Comparison of ENCODE assay signal across 11 mouse cellular contexts in the genomic region with DNA sequence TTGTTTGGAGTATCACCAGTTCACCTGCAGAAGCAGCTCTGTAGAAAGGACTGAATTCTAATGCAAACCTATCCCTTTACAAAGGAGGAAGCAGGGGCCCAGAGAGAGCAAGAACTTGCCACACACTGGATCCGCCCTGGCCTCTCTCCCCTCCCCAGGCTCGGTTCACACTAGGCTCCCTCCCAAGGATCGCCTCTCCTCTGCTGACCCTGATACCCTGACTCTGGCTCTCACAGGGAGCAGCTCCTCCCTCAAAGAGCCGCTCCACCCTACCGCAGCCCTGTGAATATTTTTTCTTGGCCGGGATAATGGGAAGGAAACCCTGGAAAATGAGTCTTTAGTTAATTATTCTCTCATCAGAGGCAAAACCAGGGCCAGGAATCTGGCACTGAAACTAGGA. TPM values are rescaled to one million over a fixed set of nuclear protein-coding genes. Genes with fewer than 3 reads are reported as not detected.
DNase-seq lines count a peak whose midpoint lies in the region; ATAC-seq and TF ChIP-seq lines count a peak whose summit lies in the region.
"Had no signal": no experiment of that assay in that cellular context is flagged by ENCODE, and none has a peak within 500 bp of the region (broad histone marks: within the 10 kb centered on the region; RNA-seq: fewer than 3 reads in every experiment).

No protein-coding gene starts in this region.

- H3K27me3 ChIP-seq in liver, embryonic 16.5 days (ENCODE audit: control insufficient read depth, insufficient read depth, low read depth, low read length) = peaks cover 38% of the 10 kb centered on the region
- peaks cover 81% of the 10 kb centered on the region for H3K27me3 ChIP-seq in liver, embryonic 12.5 days (replicated peaks)
- peaks cover 10% of the 10 kb centered on the region; the same call in 1 of the 2 replicates for H3K27me3 ChIP-seq in intestine, embryonic 15.5 days (replicated peaks)
- H3K27me3 ChIP-seq in stomach, postnatal 0 days (ENCODE audit: control insufficient read depth, insufficient read depth, low read length) = no peaks in the 10 kb centered on the region

- no peaks in the 10 kb centered on the region for H3K36me3 ChIP-seq in liver, embryonic 16.5 days (ENCODE audit: control insufficient read depth, insufficient read depth)
- H3K36me3 ChIP-seq in liver, embryonic 12.5 days = no peaks in the 10 kb centered on the region
- H3K36me3 ChIP-seq in intestine, embryonic 15.5 days = no peaks in the 10 kb centered on the region
- H3K36me3 ChIP-seq in stomach, postnatal 0 days (ENCODE audit: control insufficient read depth, insufficient read depth, low read length) = no peaks in the 10 kb centered on the region

- H3K9ac ChIP-seq in liver, embryonic 16.5 days (ENCODE audit: low read depth, low read length) = no peak overlapping the region
- no peak overlapping the region for H3K9ac ChIP-seq in liver, embryonic 12.5 days
- no peak overlapping the region for H3K9ac ChIP-seq in intestine, embryonic 15.5 days
- H3K9ac ChIP-seq in stomach, postnatal 0 days (ENCODE audit: low read length) = no peak overlapping the region

- ATAC-seq in liver, embryonic 16.5 days (ENCODE audit: low read depth) = no peak
- no peak for ATAC-seq in liver, embryonic 12.5 days
- peak; percentile 77 for ATAC-seq in intestine, embryonic 15.5 days
- ATAC-seq in stomach, postnatal 0 days (ENCODE audit: low FRiP score, low TSS enrichment) = no peak
- no peak for ATAC-seq in frontal cortex, adult (ENCODE audit: low TSS enrichment)

- DNase-seq in kidney, postnatal 4 days = peak; percentile 53 to 68
- peak; percentile 65 for DNase-seq in stomach, postnatal 0 days (ENCODE audit: low spot score)
- DNase-seq in thymus, postnatal 10 days (ENCODE audit: low spot score in 2 of 2) = no peak
- no peak for DNase-seq in adrenal gland, adult (ENCODE audit: inconsistent age in 2 of 2, low spot score in 1 of 2)
- DNase-seq: cerebellum, adult 2 months had no signal

- 0 out of 2 replicates have a peak overlapping the region, but pooled peaks have one; percentile 15 for H3K27ac ChIP-seq in liver, embryonic 16.5 days (ENCODE audit: low read length)
- H3K27ac ChIP-seq in liver, embryonic 12.5 days = no peak overlapping the region
- peak overlapping the region; percentile 80 for H3K27ac ChIP-seq in intestine, embryonic 15.5 days
- H3K27ac ChIP-seq in stomach, postnatal 0 days (replicated peaks) = peak overlapping the region; percentile 83
- H3K27ac ChIP-seq: macrophage had no signal

- H3K4me2 ChIP-seq in liver, embryonic 16.5 days (ENCODE audit: low read depth, low read length) = 0 out of 2 replicates have a peak overlapping the region, but pooled peaks have one; percentile 15
- H3K4me2 ChIP-seq in liver, embryonic 12.5 days = no peak overlapping the region
- H3K4me2 ChIP-seq in intestine, embryonic 15.5 days (replicated peaks) = peak overlapping the region; percentile 94; the same call in 1 of the 2 replicates
- H3K4me2 ChIP-seq in stomach, postnatal 0 days (replicated peaks; ENCODE audit: low read depth) = no peak overlapping the region

- H3K4me3 ChIP-seq in liver, embryonic 16.5 days (ENCODE audit: low read depth, low read length) = no peak overlapping the region
- H3K4me3 ChIP-seq in liver, embryonic 12.5 days = no peak overlapping the region
- H3K4me3 ChIP-seq in intestine, embryonic 15.5 days (replicated peaks) = no peak overlapping the region
- H3K4me3 ChIP-seq in stomach, postnatal 0 days (ENCODE audit: low read depth, low read length) = no peak overlapping the region

- no peak for TF ChIP-seq EP300 in stomach, postnatal 0 days (optimal IDR thresholded peaks at IDR 0.05)

- H3K9me3 ChIP-seq in liver, embryonic 16.5 days (replicated peaks; ENCODE audit: control insufficient read depth, low read length) = no peaks in the 10 kb centered on the region
- no peaks in the 10 kb centered on the region for H3K9me3 ChIP-seq in liver, embryonic 12.5 days (replicated peaks)
- H3K9me3 ChIP-seq in intestine, embryonic 15.5 days = no peaks in the 10 kb centered on the region
- no peaks in the 10 kb centered on the region for H3K9me3 ChIP-seq in stomach, postnatal 0 days (ENCODE audit: control insufficient read depth, low read length)

- 17% methylated on average over 6 of the region's 6 CpGs for WGBS in liver, embryonic 16.5 days (ENCODE audit: insufficient replicate concordance)
- 11% methylated on average over 6 of the region's 6 CpGs for WGBS in liver, embryonic 12.5 days (ENCODE audit: insufficient replicate concordance)
- WGBS in intestine, embryonic 15.5 days = 19% methylated on average over 6 of the region's 6 CpGs
- 17% methylated on average over 6 of the region's 6 CpGs for WGBS in stomach, postnatal 0 days

- no peak for TF ChIP-seq CTCF in stomach, postnatal 0 days (IDR thresholded peaks at IDR 0.05; ENCODE audit: low read depth)

- peaks cover 5% of the 10 kb centered on the region for H3K4me1 ChIP-seq in liver, embryonic 16.5 days (ENCODE audit: control insufficient read depth, low read depth, low read length)
- H3K4me1 ChIP-seq in liver, embryonic 12.5 days = peaks cover 28% of the 10 kb centered on the region
- peaks cover 40% of the 10 kb centered on the region for H3K4me1 ChIP-seq in intestine, embryonic 15.5 days (replicated peaks)
- H3K4me1 ChIP-seq in stomach, postnatal 0 days (replicated peaks; ENCODE audit: control insufficient read depth, insufficient read depth) = peaks cover 3% of the 10 kb centered on the region; the same call in 1 of the 2 replicates

RNA-seq across cellular contexts. Expression of gene Card10, which starts 1.5 kb away (rescaled TPM):
- polyA plus RNA-seq in liver, embryonic 16.5 days (2015; fragmentation: Nextera tagmentation; extraction: Ambion mirVana) = 1.8 and 2.1 TPM in 2 replicates
- polyA plus RNA-seq in liver, embryonic 12.5 days (2016; fragmentation: Nextera tagmentation; extraction: Ambion mirVana) = 2.3 and 2.5 TPM in 2 replicates
- 6.9 and 7.3 TPM in 2 replicates for polyA plus RNA-seq in intestine, embryonic 15.5 days (2015; fragmentation: Nextera tagmentation; extraction: Ambion mirVana)
- 2.4 and 2.8 TPM in 2 replicates for polyA plus RNA-seq in stomach, postnatal 0 days (2015; fragmentation: Nextera tagmentation; extraction: Ambion mirVana)
- polyA plus RNA-seq: macrophage had no signal

RNA-seq across cellular contexts. Expression of gene Mfng, which starts 31.1 kb away (rescaled TPM):
- 4.5 and 5.4 TPM in 2 replicates for polyA plus RNA-seq in liver, embryonic 16.5 days (2015; fragmentation: Nextera tagmentation; extraction: Ambion mirVana)
- polyA plus RNA-seq in liver, embryonic 12.5 days (2016; fragmentation: Nextera tagmentation; extraction: Ambion mirVana) = 11.0 and 11.7 TPM in 2 replicates
- 19.7 and 20.4 TPM in 2 replicates for polyA plus RNA-seq in intestine, embryonic 15.5 days (2015; fragmentation: Nextera tagmentation; extraction: Ambion mirVana)
- polyA plus RNA-seq in stomach, postnatal 0 days (2015; fragmentation: Nextera tagmentation; extraction: Ambion mirVana) = 5.6 and 7.2 TPM in 2 replicates

RNA-seq across cellular contexts. Expression of gene Cdc42ep1, which starts 38.1 kb away (rescaled TPM):
- polyA plus RNA-seq in liver, embryonic 16.5 days (2015; fragmentation: Nextera tagmentation; extraction: Ambion mirVana) = 12.1 and 13.1 TPM in 2 replicates
- polyA plus RNA-seq in liver, embryonic 12.5 days (2016; fragmentation: Nextera tagmentation; extraction: Ambion mirVana) = 17.6 and 18.1 TPM in 2 replicates
- 44.0 and 47.5 TPM in 2 replicates for polyA plus RNA-seq in intestine, embryonic 15.5 days (2015; fragmentation: Nextera tagmentation; extraction: Ambion mirVana)
- 37.7 and 45.4 TPM in 2 replicates for polyA plus RNA-seq in stomach, postnatal 0 days (2015; fragmentation: Nextera tagmentation; extraction: Ambion mirVana)
- polyA plus RNA-seq: macrophage had no signal

RNA-seq across cellular contexts. Expression of gene Lgals2, which starts 51.0 kb away (rescaled TPM):
- polyA plus RNA-seq in liver, embryonic 16.5 days (2015; fragmentation: Nextera tagmentation; extraction: Ambion mirVana) = 9.1 and 15.8 TPM in 2 replicates
- polyA plus RNA-seq in liver, embryonic 12.5 days (2016; fragmentation: Nextera tagmentation; extraction: Ambion mirVana) = 7.0 and 9.5 TPM in 2 replicates
- 1,110 and 1,149 TPM in 2 replicates for polyA plus RNA-seq in intestine, embryonic 15.5 days (2015; fragmentation: Nextera tagmentation; extraction: Ambion mirVana)
- 39.4 and 39.5 TPM in 2 replicates for polyA plus RNA-seq in stomach, postnatal 0 days (2015; fragmentation: Nextera tagmentation; extraction: Ambion mirVana)
- polyA plus RNA-seq: macrophage; neural tube, embryonic 11.5 days had no signal

Comparison
In these comparisons a context has a peak if more than half of its experiments do, and no peak if none do; other contexts are left out.
1. H3K4me2 ChIP-seq: peak in liver, embryonic 16.5 days (single experiment) and intestine, embryonic 15.5 days (single experiment); none in liver, embryonic 12.5 days (single experiment) and stomach, postnatal 0 days (single experiment).
2. DNase-seq: peak in kidney, postnatal 4 days (2 of 2) and stomach, postnatal 0 days (single experiment); none in thymus, postnatal 10 days (0 of 2) and adrenal gland, adult (0 of 2).